Mouse (Mus musculus): ENCODE data around the gene Apoh.

DNA sequence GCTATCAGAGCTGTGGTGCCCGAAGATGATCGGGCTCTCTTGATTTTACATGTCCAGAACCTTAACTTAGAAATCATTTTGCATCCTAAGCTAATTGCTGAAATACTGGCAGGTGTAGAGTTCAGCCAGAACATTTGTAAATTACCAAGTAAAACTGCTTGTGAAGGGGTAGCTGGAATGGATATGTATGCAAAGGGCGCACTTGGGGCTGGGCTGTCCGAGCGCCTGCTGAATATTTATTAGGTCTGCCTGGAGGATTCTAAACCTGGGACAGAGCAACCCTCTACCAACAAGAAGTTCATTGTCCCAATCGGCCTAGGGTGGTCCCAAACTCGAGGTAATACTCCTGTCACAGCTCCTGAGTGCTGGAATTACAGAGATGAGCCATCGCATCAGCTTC lies 1.6 kb downstream of the Apoh start:
- TF ChIP-seq CTCF (IDR thresholded peaks at IDR 0.05; ENCODE audit: borderline replicate concordance, insufficient read depth, low read depth, low read length): no peak
- TF ChIP-seq POLR2A (IDR thresholded peaks at IDR 0.05; ENCODE audit: borderline replicate concordance, insufficient read depth, low read length): no peak
